Mouse (Mus musculus): ENCODE results near the gene Casp3. TPM values are rescaled to one million over a fixed set of nuclear protein-coding genes. Genes with fewer than 3 reads are reported as not detected.
"Not testable (repeated sequence)": the region's sequence is repeated elsewhere in the genome, so short reads cannot be mapped to it uniquely, and the experiment has no call there.

The Casp3 gene
- total RNA-seq (2021): 100 to 1,000 TPM; 215 to 241 TPM

DNA sequence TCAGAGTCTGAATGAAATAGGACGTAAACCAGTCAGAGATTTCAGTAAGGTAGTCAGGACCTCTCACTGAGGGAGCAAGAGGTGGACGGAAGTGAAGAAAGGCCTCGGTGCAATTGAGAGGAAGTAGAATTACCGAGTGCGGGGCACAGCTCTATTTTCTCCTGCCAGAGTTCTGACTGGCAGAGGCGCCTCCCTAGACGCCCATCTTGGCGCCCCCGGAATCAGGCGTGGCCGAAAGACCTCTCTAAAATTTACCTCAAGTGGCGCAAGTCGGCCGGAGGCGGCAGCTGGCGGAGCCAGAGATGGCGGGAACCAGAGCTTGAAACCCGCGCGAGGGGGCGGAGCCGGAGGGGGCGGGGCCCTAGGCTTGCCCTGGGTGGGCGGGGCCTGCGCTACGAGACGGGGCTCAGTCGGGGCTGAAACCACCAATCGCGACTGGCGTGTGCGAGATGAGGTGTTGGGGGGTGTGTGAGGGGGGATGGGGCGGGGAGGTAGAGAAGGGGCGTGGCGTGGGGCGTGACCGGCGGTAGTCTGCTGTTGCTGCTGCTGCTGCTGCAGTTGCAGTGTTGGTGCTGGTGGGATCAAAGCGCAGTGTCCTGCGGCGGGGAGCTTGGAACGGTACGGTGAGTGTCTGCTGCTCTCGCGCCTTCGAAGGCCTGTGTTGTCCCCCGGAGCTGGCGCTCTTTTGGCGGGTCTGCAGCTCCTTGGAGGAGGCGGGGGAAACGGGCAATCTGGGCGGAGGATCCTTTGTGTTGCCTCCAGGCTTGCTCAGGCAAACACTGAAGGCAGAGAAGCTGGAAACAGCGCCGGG is at the start of gene Casp3, which contains the start of gene Primpol:
TSS of gene Casp3 (plus strand) at position 413 of the 811 bp plus-strand sequence.
TSS of gene Primpol (minus strand) at position 334 of the 811 bp plus-strand sequence.
- DNase-seq: peak; percentile 99
- intact Hi-C loops (cut with DNase I): no loop called here

DNA sequence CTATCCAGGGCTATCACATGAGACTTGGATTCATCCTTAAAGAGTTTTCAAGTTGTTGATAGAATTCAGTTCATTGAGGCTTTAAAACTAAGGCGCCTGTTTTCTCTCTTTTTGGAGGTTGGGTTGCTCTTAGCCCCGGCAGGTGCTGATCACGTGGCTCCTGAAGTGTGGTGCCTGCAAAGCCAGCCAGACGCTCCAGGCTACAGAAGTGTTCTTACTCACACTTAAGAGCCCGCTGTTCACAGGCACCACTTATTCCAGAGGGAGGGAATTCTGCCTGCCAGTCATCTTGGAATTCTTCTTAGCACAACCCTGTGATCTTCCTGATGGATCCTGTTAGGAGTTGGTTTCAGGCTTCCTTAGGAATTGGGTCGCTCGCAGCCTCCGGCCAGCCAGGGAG is 49.1 kb upstream of the Casp3 start:
- DNase-seq: no peak
- intact Hi-C loops (cut with DNase I): no loop called here

DNA sequence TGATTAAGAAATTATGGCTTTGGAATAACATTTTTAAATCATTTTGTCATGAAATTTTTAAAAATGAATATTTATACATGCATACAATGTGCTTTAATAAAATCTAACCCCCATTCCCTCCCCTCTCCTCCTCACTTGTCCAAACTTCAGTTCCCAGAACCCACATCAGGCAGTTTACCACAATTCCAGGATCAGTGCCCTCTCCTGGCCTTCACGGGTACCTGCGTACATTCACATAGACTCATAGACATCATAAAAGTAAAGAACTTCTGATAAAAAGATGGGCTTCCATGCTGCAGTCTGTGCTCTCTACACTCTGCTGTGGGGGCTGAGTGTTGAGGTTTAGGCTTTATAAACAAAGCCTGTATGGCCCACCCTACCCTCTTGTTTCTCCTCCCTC is 48.1 kb upstream of the Casp3 start:
- DNase-seq: no peak

DNA sequence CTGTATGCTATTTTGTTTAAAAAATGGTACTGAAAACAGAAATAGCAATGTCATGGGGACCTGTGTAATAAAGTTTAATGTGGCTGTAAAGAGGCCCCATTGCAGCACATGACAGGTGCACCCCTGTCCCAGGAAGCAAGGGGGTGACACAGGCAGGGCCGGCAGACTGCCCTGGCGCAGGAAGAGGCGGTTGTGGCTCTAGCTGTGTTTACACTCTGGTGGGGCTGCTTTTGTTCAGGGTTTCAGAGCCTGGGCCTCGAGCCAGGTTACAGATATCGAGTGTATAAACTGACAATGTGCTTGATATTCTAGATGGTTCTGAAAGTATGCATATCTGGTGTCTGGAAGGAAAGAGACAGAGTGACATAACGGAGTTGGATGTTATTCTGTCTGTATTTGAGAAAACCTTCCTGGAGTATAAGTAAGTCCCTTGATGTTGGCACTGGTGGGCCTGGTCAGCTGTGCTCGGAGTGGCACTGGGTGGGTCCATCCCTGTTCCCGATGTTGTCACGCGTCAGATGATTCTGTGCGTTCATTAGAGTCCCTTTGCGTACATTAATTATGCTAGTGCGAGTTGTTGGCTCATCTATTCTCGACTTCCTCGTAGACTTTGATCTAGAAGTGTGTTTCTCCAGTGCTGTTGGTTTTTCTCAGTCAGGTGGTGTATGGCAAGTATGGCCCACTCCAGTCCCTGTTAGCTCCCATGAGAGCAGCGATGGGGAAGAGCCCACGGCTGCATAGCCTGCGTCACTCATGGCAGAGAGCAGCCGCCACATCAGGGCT is 47.2 kb upstream of the Casp3 start:
- intact Hi-C loops (cut with DNase I): no loop called here
- no peak for DNase-seq

More for the DNA sequence above, 48.1 kb upstream of the Casp3 start:
- intact Hi-C loops (cut with DNase I): no loop called here

DNA sequence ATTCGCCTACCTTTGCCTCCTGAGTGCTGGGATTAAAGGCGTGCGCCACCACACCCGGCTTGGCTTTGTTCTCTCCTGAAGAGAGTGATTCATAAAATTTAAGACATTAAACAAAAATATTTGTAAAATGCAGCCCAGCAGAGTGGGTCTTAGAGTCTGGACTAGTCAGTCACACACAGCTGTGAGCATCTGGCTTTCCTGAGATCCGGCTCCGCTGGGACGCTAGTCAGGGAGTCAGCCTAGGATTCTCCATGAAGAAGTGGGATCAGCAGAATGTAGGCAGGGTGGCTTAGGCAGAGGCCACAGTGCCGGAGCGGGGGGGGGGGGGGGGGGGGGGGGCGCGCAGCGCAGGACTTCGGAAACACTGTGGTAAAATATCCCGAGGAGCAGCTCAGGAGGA is 46.4 kb upstream of the Casp3 start:
- no peak for DNase-seq
- intact Hi-C loops (cut with DNase I): no loop called here

- DNase-seq: no peak
- intact Hi-C loops (cut with DNase I): no loop called here
Observed at GRCm38 (mm10) chr8:46573446-46573845, 43.6 kb upstream of the Casp3 start.

- DNase-seq: no peak
- intact Hi-C loops (cut with DNase I): no loop called here
Observed at GRCm38 (mm10) chr8:46573964-46574363, 43.1 kb upstream of the Casp3 start.

DNA sequence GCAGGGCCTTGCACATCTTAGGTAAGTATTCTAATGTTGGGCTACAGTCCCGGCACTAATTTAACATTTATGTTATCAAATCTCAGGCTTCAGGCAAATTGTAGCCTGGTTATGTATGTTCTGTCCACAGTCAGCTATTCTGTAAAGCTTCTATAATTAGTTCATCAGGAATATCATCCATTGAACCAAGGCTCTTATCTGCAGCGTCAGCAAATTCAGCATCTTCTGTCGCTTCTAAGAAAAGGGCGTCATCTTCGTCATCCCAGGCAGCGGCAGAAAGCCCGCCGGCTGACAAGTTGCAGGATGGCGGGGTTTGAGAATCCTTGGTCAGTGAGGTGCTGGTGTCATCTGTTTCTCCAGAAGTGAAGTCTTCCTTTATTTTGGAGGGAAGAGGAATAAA is 38.3 kb upstream of the Casp3 start:
- no peak for DNase-seq
- intact Hi-C loops (cut with DNase I): no loop called here

DNA sequence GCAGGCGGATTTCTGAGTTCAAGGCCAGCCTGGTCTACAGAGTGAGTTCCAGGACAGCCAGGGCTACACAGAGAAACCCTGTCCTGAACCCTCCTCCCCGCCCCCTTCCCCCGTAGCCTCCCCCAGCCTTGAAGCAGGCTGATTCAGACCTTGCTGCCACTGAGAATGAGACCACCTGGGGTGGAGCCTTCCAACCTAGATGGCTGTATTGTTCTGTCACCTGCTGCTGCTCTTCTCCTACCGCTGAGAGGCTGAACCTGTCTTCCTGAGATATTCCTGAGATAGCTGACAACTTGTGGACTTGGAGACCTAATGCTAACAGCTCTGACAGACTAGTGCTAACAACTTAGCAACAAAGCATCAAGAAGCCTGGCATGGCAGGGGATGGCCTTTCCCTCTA is 32.8 kb upstream of the Casp3 start:
- DNase-seq; intact Hi-C loops (cut with DNase I): not testable (repeated sequence)

DNA sequence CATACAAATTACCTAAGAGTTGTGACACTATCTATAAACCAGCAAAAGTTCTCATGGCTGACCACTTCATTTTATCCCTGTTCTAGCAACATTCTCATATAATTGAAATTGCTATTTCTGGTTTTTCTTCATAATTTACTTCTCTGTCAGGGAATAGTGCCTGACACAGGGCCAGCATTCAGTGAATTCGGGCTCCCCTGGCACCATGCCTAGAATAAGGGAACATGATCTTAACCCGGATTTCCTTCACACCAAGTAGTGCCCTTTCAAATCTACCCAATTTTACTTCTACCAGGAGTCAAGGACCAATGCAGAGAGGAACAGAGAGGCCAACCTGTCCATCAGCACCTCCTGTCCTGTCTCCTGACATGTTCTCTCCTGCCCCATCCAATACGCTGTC is 31.5 kb upstream of the Casp3 start:
- intact Hi-C loops (cut with DNase I): no loop called here
- no peak for DNase-seq

- intact Hi-C loops (cut with DNase I): no loop called here
- no peak for DNase-seq
Observed at GRCm38 (mm10) chr8:46587911-46588310, 29.2 kb upstream of the Casp3 start.

GRCm38 (mm10) chr8:46588663-46589062 is 28.4 kb upstream of the Casp3 start:
- intact Hi-C loops (cut with DNase I): no loop called here
- DNase-seq: no peak

GRCm38 (mm10) chr8:46593067-46593466 is 24.0 kb upstream of the Casp3 start:
- intact Hi-C loops (cut with DNase I): no loop called here
- peak; percentile 12 for DNase-seq

- intact Hi-C loops (cut with DNase I): no loop called here
- DNase-seq: peak; percentile 49
Observed at GRCm38 (mm10) chr8:46593772-46594171, 23.3 kb upstream of the Casp3 start.

DNA sequence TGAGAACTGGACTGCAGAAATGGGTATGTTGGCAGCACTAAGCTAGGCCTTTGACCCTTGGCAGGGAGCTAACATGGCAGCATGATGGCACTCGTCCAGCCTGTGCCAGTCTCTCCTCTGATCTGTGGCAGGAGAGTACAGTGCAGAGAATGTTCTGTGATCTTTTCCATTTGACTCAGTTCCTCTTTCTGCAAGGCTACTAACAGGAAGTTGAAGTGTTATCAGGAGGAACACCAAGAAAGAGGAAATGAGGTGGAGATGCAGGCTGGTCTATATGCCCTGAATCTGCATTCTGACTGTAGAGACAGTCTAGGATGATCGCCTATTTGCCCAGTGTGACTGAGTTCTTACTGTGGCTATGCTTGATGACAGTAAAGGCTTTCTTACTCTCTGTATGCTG is 21.5 kb upstream of the Casp3 start:
- DNase-seq: no peak
- intact Hi-C loops (cut with DNase I): no loop called here

DNA sequence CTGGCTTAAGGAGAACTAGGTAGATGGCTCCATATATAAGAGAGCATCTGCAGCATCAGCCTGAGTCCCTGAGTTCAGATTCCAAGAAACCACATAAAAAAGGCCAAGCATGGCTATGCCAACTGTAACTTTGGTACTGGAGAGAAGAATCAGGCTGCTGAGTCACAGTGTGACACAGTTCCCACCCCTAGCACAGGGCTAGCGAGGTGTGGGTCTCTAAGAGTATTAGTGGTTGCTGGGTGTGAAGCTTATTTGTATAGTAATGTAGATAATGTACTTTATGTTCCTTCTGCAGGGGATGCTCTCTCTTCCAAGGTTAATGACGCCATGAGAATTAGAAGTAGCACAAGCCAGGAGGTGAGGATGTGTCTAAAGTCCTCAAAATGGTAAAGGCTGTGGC is 20.6 kb upstream of the Casp3 start:
- no peak for DNase-seq
- intact Hi-C loops (cut with DNase I): no loop called here

DNA sequence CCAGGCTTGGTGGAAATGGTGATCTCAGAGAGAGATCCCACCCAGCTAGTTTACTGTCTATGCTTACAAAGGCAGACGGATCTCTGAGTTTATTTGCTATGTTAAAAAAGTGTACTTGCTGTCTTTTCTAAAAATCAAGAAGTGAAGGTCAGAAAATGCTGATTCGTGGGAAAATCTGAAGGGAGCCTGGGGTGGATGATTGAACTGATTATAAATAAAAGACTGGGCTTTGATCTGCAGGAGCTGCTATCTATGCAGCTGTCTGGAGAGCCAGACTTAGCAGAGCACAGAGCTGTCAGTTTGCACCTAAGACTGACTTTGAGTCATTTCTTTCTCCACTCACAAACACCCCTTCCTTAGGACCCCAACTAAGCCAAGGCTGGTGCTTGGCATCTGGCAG is 19.7 kb upstream of the Casp3 start:
- intact Hi-C loops (cut with DNase I): no loop called here
- DNase-seq: no peak

DNA sequence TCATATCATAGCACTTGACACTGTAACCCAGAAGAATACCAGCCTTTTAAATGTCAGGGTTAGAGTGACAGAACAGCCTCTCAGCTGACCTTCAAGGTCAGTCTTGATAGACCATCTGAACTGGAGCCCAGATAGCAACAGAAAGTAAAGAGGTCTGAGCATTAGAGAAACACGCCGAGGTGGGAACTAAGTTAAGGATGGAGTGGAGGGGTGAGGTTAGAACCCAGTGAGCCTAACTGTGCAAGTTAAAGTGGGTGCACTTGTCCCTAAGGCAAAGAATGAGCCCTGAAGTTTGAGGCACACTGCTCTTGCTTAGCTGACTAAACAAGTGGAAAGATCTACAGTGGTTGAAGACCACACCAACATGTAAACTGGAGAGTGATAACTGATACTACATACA is 19.0 kb upstream of the Casp3 start:
- intact Hi-C loops (cut with DNase I): no loop called here
- no peak for DNase-seq

DNA sequence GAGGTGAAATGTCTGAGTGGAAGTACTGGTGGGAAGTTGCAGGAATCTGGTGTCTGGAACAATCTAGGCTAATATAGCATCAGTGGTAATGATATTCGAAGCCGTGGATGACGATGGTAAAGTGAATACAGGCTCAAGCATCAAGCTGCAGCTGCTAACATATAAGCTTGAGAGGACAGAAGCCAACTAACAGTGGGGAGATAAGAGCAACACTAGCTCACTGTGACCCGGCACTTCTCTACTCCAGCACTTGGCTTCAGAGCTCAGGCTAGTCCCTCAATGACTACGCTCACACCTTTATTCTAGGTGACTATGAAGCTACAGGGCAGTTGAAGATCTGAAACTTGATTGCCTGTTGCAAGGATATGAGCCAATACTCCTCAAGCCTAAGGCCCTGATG is 18.3 kb upstream of the Casp3 start:
- no peak for DNase-seq
- intact Hi-C loops (cut with DNase I): no loop called here

GRCm38 (mm10) chr8:46599314-46599904 is 17.7 kb upstream of the Casp3 start:
- intact Hi-C loops (cut with DNase I): no loop called here
- DNase-seq: no peak

DNA sequence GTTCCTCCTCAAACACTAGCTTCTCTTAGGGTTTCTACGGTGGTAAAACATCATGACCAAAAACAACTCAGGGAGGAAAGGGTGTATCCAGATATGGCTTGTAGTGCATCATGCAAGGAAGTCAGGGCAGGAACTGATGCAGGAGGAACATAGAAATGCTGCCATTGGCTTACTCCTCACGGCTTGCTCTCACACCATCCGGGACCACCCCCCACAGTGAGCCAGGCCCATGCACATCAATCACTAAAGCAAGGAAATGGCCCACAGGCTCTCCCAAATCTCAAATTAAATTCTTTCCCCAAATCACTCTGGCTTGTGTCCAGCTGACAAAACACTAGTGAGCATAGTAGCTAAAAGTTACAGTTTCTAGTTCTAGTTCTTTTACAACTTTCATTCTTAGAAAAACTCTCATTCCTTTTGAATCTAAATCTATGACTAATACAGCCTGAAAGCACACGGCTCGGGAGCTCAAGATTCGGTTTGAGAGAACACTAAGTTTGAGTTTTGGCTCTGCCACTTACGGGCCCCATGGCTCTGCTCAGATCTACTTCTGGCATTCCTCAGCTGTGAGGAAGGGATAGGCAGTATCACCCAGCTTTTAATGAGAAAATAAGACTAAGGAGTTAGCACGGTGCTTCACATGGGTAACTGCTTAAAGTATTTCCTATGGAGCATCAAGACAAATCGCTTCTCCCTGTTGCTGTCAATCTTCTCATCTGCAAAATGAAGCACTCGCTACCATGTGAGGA is 16.0 kb upstream of the Casp3 start:
- DNase-seq: no peak
- intact Hi-C loops (cut with DNase I): no loop called here
